Mouse (Mus musculus) c-Kit-positive CD71-positive TER-119-negative erythroid progenitor cells, embryonic 14.5 days (primary cell): ENCODE measurements around the gene Lrrc8c.
"Not testable (repeated sequence)": the region's sequence is repeated elsewhere in the genome, so short reads cannot be mapped to it uniquely, and the experiment has no call there.

ENCODE experiments used
- DNase-seq: peaks from one replicate; pipeline ENCODE4 v3.0.0-alpha.2; 2013; ENCODE audit warnings: low read depth

Gene Lrrc8c

DNA sequence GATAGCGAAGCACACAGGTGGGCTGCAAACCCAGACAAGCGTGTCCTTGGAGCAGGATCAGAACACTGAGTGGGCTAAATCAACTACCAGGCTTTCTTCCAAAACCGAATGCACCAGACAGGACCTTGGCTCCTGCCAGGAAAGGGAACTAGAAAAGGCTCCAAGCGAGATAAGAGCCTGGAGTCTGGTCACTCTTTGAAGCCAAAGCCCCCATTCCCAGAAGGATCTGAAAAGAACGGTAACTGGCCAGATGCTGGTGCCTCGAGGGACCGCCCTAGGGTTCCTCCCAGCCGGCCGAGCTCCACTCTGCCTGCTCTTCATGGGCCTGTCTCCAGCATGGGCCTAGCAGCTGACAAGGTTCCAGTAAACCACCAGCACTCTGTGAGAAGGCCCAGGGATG lies 83.4 kb downstream of the Lrrc8c start:
- no peak for DNase-seq

DNA sequence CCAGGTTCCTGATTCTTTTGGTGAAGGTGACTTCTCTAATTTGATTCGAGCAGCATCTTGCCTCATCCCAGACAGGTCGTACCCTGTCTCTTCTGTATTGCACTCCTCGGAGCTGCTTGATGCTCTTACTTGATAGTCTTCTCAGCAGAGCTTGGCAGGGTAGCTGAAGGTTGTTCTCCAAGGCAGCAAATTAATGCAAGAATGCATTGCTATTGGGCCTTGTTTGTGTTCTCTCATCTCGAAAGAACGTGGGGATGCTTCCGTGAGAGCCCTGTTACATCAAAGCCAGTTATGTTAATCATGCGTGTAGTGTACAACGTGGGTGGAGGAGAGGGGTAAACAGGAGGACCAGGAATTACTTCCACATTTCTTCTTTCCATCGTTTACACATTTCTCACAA lies 86.5 kb downstream of the Lrrc8c start:
- DNase-seq, result no peak

DNA sequence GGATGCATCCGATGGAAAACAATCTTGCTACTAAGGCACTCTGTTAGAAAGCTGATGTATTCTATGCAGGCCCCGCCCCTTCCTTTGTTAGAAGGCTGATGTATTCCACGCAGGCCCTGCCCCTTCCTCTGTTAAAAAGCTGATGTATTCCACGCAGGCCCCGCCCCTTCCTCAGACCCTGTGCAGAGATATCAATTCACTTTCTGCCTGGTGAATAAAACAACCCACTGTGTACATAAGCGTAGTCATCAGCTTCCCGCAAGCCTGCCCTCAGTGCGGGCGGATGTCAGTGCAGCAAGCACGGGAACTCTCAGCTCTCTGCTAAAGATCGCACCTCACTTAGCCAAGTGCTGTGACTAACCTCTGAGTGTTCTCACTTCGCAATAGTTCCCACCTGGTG lies 90.5 kb downstream of the Lrrc8c start:
- no peak for DNase-seq

DNA sequence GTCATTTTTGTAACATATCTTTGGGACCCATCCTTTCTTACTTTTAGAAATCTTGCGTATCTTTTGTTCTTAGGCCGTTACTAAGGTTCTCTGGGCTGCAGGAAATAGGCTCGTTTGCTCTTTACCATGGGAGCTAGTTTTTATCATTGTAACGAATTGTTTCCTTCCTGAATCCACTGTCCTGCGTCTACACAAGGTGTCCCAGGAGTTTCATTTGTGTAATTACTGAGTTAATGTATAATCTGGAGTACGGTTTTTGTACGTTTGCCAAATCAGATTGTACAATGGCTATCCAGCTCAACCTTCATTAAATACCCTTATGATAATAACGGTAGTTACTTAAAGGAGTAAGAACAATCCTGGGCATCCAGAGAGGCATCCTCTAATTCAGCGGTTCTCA lies 93.8 kb downstream of the Lrrc8c start:
- DNase-seq, result no peak

DNA sequence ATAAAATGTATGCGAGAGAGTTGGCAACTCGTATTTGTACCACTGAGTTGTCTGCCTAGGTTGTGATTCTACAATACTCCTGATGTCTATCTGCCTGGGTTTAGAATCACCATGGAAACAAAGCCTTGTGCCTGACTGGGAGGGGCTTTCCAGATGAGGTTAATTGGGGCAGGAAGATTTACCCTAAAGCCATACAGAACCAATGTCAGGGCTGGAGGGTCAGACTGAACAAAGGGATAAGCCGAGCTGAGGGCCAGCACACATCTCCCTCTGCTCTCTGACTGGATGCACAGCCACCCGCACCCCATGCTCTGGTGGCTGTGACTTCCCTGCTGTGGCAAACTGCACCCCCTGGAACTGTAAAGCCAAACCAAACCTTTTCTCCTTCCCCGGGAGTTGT lies 94.8 kb downstream of the Lrrc8c start:
- DNase-seq, result no peak

DNA sequence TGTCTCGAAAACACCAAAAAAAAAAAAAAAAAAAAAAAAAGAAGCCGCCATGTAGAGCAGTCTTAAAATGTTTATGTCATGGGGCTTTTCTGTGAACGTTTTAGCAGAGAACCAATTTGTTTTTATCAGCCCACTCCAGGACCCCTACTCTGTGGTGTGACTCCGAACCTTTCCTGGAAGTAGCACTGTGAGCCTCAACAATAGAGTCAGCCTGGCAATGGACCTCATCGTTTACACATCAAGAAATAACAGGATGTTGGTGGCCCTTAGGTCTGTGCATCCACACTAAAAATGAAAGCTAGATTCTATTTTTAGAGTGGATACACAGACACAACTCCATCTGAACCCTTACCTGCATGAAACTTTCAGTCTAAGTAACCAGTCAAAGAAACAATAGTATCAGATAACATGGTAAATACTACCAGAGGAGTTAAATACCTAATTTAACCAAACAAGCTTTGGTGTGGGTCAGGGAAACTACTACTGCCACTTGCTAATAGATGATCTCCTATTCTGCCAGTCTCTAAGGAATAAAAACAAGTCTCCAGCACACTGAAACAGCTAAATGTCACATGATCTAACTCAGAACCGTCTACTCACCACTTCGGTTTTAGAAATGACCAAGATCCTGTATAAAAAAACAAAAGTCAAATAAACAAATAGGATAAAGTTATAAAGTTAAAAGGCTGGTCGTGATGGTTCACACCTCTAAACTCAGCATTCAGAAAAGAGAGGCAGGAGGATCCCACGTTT lies 95.7 kb downstream of the Lrrc8c start:
- no peak for DNase-seq

DNA sequence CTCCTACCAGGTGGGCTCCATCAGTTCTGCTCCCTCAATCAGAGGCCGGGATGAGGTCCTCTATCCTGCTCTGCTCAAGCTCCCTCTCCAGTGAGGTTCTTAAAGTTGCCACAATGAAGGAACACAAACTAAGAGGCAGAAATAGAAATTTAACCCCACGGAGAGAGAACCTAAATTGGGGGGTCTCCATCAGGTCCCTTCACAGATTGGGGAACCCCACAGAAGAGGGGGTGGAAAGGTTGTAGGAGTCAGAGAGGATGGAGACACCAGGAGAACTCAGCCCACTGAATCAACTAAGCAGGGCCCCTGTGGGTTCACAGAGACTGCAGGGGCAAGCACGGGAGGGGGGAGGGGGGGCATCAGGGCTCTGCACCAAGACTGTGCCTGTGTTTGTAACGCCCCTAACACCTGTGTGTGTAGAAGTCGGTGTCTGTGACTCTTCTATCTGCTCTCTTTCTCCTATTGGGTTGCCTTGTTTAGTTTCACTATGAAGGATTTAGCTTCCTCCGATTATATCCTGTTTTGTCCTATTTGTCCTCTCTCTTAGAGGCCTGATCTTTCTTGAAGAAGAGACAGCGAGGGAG lies 96.8 kb downstream of the Lrrc8c start:
- DNase-seq, result no peak

DNA sequence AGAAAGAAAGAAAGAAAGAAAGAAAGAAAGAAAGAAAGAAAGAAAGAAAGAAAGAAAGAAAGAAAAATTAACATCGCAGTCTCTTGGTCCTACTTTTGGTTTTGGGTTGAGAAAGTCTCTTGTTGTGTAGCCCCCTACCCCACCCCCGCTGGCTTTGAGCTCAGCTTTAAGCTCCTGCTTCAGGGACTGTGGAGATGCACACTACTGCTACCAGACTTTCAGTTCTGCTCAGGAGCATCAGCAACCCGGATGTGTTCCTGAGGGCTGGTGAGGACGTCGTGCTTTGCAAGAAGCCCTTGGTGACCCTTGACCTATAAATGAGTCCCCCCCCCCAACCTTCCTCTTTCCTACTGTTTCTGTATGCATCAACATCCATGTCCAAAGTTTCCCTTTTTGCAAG lies 97.3 kb downstream of the Lrrc8c start:
- no peak for DNase-seq

DNA sequence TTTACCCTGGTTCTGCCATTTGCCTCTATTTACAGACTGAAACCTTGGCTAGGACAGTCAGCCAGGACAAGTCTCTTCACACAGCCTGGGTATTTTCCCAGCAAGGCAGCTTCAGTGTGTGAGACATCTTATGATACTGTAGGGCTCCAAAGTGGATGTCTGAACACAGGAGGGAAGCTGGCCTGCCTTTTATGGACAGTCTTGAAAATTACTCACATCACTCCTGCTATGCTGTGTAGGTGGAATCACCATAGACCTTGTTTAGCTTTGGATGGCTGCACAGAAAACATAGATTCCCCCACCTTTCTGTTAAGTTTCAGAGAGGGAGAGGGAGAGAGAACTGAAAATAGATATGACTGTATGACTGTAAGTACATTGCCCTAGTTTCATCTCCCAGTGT lies 99.3 kb downstream of the Lrrc8c start:
- DNase-seq, result no peak

DNA sequence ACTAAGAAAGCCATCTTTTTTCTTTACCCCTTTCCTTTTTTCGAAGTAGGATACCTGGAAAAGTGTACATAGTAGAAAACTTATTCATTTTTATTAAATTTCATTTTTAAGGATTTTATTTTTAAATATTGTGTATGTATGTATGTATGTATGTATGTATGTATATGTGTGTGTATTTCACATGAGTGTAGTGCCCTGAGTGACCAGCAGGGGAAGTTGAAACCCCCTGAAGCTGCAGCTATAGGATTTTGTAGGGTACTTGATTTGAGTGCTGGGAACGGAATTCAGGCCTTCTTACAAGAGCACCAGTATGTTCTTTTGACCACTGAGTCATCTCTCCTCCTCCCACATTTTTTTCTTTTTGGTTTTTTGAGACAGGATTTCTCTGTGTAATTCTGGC lies 100.5 kb downstream of the Lrrc8c start:
- DNase-seq, result no peak

DNA sequence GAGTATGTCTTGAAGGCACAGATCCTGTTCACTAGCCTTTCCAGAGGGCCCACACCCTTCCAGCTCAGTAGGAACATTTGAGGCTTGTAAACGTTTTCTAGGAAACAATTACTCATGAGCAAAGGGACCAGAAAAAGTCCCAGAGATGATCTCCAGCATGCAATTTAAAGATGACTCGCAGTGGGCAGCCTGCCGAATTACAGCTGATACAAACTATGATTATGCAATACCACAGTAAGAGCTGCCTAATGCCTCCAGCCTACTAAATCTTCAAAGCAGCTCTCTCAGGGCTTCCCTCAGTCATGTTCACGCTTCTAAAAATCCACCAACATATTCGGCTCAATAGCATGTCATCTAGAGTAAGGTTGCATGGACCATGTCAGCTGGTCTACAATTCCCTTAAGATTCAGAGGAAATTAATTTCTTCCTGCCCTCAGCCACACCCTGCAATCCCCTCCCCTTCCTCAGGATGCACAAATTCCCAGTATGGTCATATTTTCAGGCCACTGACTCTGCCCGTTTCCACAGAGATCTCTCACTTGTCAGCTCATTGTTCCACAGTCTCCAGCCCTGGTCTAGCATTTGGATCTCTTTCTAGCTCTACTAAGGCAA lies 101.4 kb downstream of the Lrrc8c start:
- DNase-seq, result no peak

DNA sequence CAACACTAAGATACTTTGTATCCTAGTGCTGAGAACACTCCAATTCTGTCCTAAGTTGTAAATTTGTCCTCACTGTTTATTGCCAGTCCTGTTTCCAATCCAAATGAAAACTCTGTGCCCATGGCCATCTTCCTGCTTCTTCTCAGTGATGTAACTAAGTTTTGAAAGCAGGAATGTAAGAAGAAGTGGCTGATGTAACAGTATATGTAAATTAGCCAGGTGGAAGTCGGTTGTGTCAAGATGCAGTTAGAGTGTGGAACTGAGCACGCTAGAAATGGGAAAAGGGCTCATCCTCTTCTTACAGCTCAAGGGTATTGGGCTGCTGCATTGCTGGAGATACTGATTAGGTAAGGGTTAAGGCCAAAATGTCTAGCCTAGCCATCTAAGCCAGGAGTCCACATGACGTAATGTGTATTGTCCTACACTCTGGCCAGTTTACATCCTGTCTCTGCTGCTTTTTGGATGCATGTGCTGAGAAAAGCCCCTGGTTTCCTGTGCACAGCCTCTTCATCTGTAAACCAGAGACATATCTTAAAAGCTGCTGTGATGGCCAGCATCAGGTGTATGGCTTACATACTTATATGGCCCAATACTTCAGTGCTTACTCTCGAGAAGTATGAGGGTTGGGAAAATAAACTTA lies 104.0 kb downstream of the Lrrc8c start:
- DNase-seq, result no peak

DNA sequence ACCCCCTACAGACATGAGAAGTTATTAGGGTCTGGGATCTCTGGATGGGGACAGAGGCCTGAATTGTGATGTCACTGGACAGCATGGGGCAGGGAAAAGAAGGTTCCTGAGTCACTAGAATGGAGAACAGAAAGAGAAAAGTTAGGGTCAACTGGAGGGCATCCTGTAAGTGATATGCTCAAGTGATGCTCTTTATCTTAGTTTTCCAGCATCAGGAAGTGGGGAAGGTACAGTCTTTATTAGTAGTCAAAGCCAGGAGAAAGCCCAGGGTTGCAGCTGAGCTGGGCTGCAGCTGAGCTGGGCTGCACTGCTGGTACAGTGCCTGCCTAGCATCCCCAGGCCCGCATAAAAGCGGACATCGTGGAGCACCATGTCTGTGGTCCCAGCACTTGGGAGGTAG lies 105.1 kb downstream of the Lrrc8c start:
- DNase-seq, result no peak

DNA sequence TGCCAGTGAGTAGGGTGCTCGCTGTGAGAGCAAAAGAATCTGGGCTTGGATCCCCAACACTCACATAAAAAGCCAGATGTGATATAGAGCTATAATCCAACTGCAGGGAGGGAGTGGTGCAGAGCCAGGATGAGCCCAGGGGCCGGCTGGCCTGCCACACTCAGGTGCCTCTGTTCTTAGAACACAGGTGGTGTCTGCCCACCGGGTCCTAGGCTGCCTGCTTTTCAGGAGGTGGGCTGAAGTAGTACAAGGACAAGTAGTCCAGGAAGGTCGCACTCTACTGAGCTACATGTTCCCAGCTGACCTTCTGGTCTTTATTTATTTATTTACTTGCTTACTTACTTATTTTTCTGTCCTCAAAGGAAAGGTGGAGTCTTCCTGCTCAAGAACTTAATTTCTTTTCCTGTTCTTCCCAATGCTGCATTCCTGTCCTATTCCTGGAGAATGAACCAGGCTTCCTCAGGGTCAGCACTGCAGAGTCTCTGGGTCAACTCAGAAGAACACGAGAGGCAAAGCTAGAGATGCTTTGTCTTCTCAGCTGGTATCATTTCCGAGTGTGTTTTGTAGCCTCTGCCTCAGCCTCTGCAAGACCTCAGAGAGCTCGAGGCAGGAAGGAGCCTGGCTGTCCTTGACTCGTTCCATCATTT lies 106.4 kb downstream of the Lrrc8c start:
- no peak for DNase-seq

DNA sequence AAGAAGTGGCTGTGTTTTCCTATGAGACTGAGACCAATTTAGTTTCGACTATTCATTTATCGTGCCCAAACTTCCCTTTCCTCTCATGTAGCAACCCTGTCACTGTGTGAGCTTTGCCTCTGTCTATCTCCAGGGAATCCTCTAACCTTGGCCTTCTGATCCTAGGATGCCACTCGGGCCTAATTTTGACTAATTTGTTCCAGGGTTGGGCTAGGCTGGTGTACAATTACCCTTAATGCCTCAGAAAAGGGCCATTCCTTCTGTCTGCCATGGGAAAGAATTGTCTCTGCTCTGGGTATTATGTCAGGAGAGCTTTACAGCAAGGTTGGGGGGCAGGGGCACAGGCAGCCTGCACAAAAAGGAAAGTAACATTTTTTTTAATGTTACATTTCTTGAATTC lies 107.2 kb downstream of the Lrrc8c start:
- DNase-seq, result no peak

DNA sequence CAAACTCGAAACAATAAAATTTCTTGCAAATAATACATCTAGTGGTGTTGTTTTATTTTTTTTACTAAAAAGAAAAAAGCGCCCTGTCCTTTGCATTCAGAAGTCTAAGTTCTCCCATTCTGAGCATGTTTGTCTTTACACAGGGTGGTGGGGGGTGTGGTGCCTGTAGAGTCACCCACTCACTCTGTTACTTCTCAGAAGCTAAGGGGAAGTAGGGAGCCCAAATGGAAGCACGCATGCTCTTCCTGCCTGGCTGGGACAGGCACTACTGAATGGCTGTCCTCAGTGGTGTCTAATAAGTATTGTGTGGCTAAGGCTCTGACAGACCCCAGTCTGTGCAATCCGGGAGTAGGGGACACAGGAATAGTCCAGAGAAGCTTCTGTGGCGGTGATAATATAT lies 107.9 kb downstream of the Lrrc8c start:
- no peak for DNase-seq

DNA sequence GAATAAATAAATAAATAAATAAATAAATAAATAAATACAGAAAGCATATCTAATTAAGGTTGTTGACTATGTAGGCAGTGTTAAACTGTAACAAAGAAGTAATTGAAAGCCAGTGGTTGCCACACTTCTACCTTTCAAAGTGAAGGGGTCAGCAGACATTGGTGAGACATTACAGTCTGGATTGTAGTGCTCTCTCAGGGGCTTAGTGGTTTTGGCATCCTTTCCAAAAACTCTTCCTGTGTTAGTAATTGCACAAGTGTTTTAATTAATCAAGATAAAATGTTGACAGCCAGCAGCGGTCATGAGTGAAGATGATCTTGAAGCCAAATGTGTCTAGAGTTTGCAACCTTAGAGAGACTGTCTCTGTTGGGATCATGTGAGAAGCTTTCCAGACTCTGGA lies 110.8 kb downstream of the Lrrc8c start:
- no peak for DNase-seq

DNA sequence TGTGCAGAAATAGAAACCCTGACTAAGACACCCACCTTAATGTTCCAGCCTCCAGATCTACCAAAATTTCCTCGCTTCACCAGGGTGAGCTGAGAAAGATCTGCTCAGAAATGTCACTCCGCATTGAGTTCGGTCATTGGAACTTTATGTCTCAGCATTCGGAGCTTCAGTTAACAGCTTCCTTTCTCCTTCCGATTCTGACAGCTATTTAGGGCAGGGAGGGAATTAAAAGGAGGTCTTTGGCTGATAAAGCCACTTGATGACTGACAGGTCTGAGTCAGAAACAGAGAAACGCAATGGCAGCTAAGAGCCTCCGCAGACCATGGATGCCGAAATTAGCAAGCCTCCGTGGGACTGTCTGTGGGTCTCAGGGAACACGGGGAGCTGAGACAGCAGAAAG lies 112.9 kb downstream of the Lrrc8c start:
- no peak for DNase-seq

DNA sequence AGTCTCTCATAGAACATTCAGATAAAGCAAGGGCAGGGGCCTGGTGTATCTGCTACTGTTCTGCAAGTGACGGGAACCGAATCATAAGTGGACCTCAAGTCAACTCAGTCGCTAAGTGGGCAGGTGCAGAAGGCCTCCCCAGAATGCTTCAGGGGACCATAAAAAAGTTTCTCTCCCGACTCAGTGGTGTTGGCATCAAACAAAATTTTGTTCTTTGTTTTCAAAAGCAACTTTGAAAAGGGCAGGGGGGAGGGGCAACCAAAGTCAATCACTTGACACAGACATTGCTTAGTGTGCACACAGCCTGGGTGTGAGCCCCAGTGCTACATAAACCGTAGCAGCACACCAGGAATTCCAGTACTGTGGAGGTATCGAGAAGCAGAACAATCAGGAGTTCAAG lies 116.4 kb downstream of the Lrrc8c start:
- DNase-seq, result no peak

DNA sequence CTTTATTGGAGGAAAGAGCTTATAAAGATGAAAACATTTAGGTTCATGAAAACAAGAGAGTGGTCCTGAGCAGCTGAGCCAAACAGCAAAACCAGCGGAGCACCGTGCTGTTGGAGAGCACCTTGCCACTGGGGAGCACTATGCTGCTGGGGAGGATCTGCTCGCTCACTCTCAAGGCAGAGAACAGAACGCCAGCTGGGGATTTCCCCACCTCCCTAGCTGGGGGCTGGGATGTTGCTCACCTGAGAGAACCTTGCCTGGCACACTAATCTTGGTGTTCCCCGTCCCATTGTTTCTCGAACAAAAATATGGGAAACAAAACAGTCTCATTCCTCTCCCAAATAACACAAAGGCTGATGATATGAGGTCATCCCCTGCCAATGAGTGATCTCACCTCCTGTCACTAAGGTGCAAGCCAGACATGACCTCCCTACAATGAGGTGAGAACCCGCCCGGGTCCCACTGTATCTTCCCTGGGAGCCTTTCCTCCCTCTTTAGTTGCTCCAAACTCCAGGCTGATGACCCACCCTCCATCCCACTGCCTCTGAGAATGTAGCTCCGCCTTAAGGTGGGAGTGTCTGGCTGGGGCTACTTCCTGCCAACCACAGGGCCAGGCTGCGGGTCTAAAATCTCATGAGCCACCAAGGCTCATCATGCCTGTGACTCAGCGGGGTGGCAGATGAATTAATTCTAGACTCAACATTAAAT lies 117.5 kb downstream of the Lrrc8c start:
- DNase-seq, result no peak

DNA sequence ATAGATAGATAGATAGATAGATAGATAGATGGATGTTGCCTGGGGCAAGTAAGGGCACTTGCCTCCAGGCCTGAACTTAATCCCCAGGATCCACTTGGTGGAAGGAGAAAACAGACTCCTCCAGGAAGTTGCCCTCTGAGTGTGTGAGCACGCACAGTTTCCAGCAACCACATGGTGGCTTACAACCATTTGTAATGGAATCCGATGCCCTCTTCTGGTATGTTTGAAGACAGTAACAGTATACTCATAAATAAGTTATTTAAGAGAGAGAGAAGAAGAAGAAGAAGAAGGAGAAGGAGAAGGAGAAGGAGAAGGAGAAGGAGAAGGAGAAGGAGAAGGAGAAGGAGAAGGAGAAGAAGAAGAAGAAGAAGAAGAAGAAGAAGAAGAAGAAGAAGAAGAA lies 119.1 kb downstream of the Lrrc8c start:
- not testable (repeated sequence) for DNase-seq

DNA sequence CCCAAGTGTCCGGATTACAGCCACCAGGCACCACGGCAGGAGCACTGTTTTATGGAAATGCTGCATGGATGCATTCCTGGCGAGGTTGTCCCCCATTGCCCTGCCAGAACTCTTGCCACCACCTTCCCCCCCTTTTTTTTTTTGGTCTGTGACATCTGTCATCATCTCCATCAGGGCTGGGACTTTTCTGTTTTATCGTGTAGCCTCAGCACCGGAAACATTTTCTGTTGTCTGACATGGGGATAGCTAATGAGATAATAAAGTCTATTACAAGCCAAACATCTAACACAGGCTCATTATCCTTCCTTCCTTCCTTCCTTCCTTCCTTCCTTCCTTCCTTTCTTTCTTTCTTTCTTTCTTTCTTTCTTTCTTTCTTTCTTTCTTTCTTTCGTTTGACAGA lies 119.7 kb downstream of the Lrrc8c start:
- DNase-seq, result no peak
